Mouse (Mus musculus) neural tube, embryonic 10.5 days (tissue): Measurements from ENCODE around the gene Chd4.
A peak's percentile ranks its signal among the peaks of the same experiment; 100 is the strongest.

Experiments
- DNase-seq: peaks from one replicate; pipeline ENCODE4 v3.0.0-alpha.2; 2017; ENCODE audit warnings: low spot score; ENCODE audit errors: extremely low spot score

Gene Chd4

GRCm38 (mm10) chr6:125090341-125091085 is 5.3 kb upstream of the Chd4 start:
- DNase-seq, result no peak

- DNase-seq, result no peak
These were observed 3.4 kb upstream of the Chd4 start for GRCm38 (mm10) chr6:125092372-125092771.

DNA sequence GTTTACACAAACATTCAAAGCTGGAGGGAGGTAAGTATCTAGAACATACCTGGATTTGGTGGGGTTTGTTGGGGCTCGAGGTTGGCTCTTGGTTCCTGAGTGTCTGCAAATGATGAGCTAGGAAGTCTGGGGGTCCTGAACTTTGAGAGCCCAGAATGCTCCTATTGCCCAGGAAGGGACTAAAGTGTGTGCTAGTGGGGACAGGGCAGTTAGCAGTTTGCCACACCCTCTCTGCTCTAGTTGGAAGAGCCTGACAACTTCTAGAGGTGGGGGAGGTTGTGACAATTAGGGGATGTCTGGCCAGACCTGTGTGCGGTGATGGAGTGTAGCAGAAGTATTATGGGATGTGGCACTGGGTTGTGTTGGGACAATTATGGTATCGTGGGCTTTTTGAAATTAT is 938 bp upstream of the Chd4 start:
- DNase-seq, result no peak

DNA sequence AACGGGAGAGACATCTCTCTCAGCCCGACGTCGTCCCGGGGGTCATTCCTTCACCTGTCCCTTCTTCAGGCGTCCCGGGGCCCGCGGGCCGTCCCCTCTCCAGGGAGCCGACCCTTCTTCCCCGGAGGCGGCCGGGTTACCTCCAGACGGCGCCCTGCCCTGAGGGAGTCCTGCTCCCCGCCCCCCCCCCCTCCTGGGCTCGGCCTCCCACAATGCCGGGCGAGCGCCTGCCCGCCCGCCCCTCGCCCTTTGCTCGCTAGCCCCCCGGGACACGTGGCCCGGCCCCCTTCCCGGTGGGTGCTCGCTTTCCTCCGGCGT is 457 bp downstream of the Chd4 start:
- no peak for DNase-seq

- DNase-seq, result peak; percentile 72
These were observed 990 bp downstream of the Chd4 start for GRCm38 (mm10) chr6:125096597-125097345.

GRCm38 (mm10) chr6:125097346-125097689 is 1.5 kb downstream of the Chd4 start:
- DNase-seq, result no peak

- DNase-seq, result no peak
These were observed 2.2 kb downstream of the Chd4 start for GRCm38 (mm10) chr6:125097951-125098350.

GRCm38 (mm10) chr6:125098513-125098912 is 2.7 kb downstream of the Chd4 start:
- DNase-seq, result no peak

DNA sequence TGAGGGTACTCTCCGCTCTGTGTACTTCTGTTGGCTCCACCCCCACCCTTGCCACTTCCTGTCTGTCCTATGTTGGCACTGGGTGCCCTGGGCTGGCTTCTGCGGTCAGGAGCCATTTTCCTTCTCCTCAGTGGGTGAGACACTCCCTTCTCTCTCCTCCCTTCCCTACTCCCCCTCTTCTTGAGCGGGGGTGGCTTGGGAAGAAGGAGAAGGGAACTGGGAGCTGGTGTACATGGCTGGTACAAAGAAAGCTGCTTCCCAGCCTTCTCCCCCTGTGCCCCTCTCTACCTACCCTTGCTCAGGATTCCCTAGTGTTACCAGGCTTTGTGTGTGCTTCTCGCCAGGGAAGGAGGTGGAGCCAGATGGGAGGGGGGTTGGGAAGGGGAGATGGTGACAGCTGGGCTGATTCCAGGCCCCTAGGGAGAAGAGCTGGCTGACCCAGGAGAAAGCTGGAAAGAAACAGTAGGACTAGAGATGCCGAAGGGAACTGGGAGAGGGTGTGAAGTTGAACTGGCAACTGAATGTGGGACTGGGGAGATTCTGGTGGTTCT is 3.7 kb downstream of the Chd4 start:
- DNase-seq, result no peak

GRCm38 (mm10) chr6:125101444-125101843 is 5.7 kb downstream of the Chd4 start:
- no peak for DNase-seq

DNA sequence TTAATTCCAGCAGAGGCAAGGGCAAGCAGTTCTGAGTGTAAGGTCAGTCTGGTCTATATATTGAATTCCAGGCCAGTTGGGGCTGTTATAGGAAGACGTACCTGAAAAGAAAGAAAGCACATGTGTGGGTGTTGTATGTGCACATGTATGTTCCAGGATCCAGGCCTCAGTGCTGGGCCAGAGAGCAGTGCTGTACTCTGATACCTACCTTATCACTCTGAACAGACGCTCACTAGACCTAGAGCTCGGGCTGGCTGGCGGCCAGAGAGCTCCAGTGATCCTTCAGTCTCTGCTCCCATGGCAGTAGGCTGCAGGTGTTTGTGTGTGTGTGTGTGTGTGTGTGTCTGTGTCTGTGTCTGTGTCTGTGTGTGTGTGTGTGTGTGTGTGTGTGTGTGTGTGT is 8.4 kb downstream of the Chd4 start:
- no peak for DNase-seq

DNA sequence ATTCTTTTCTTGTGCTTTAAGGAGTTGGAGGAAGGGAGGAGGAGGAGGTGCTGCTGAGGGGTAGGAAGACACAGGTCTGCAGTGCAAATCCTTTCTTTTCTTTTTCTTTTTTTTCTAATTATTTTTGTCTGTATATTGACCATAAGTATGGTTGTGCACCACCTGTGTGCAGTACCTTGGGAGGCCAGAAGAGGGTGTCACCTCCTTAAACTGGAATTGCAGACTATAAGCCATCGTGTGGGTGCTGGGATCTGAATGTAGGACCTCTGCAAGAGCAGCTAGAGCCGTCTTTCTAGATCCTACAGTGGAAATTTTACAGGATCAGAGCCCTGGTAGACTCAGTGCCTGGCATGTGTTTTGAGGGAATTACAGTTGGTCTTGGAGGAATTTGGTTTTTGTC is 11.9 kb downstream of the Chd4 start:
- DNase-seq, result no peak

- DNase-seq, result no peak
These were observed 13.6 kb downstream of the Chd4 start for GRCm38 (mm10) chr6:125109371-125109770.

DNA sequence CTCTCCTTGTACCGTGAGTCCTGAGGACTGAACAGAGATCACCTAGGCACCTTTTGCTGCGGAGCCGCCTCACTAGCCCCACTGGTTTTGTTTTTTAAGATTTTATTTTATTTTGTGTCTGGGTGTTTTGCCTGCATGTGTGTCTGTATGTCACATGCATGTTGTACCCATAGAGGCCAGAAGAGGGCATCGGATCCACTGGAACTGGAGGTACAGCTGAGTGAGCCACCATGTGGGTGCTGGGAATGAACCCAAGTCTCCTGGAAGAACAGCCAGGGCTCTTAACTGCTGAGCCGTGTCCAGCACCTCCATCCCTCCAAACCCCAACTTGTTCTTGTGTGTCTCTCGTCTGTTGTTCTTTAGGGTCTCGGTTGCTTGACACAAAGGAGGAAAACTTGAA is 15.1 kb downstream of the Chd4 start:
- no peak for DNase-seq

DNA sequence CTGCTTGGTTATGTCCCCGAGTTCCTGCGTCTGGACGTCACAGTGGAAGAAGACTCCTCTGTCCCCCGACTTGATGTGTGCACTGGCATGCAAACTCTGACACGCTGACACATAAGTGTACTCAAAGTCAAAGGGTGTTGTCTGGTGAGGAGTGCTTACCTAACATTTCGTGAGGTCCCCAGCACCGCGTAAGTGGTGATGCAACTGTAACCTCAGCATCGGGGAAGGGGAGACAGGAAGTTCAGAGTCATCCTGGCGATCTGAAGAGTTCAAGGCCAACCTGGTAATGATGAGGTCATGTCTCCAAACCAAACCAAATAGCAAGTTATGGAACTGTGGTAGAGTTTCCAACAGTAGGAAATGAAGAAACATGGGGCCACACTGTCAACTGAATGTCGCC is 16.8 kb downstream of the Chd4 start:
- DNase-seq, result no peak

GRCm38 (mm10) chr6:125119387-125119786 is 23.6 kb downstream of the Chd4 start:
- DNase-seq, result no peak

DNA sequence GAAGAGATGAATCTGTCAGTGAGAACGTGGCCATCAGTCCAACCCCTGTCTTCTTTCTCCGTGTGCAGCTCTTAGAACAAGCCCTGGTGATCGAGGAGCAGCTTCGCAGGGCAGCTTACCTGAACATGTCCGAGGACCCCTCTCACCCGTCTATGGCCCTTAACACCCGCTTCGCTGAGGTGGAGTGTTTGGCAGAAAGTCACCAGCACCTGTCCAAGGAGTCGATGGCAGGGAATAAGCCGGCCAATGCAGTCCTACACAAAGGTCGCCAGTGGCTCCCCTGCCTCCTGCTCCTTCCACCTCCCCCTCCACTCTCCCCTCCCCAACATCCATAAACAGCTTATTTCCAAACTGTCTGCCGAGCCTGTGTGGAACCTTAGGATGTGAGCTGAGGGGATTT is 32.9 kb downstream of the Chd4 start:
- no peak for DNase-seq

DNA sequence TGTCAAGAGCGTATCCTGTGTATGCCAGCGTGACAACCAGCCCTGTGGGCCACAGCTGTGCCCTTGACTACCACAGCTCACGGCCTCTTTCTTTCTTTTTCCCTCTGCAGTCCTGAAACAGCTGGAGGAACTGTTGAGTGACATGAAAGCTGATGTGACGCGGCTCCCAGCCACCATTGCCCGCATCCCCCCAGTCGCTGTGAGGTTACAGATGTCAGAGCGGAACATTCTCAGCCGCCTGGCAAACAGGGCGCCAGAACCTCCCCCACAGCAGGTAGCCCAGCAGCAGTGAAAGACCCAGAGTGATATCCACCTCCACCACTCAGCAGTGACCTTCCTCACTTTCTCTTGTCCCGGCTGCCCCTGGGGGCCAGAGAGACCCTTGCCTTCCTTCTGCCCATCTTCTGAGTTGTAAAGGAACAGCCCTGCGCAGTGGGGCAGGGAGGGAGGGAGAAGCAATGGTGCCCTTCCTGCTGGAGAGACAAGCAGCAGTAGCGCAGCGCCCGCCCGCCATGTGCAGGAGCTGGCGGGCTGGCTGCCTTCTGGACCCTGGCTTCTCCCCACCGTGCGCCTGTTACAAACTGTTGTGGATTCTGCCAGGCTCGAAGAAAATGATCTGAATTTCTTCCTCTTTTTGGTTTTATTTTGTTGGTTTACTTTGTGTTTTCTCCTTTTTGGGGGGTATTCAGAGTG is 34.1 kb downstream of the Chd4 start:
- DNase-seq, result no peak

DNA sequence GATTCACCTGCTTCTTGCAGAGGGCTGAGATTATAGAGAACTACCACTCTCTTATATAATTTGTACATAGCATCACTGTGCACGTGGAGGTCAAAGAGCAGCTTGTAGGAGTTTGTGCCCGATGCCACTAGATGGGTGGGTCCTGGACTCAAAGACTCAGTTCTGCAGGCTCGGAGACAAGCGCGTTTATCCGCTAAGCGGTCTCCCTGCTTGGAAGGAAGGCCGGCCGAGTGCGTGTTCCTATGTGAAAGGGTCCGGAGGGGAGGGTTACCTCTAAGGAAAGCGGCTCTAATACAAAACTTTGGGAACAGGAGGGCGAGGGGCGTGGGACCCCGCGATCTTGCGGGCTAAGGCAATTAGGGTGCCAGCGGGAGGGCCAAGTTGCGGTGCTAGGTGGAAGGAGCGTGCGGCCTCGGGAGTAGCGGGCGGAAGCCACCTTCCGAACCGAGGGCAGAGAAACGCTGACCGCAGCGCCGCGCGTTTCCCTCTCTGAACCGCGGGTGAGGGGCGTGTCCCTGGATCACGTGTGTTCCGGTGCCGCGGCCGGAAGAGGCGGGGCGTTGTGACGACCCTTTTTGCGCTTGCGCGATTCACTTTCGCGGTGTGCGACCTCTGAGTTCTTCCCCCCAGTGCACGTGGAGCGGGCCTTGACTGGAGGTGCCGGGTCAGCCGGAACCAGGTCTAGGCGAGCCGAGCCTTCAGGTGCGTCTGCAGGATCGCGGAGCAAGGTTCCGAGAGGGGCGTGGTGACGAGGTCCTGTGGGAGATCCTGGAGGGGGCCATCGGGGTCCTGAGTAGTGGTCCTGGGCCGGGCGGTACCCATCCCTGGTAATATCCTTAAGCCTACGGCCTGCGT is 35.7 kb downstream of the Chd4 start, which contains the start of gene Nop2:
Gene Nop2, plus strand, starts transcription at position 608 of the 855 bp plus-strand sequence.
- peak; percentile 98 for DNase-seq

GRCm38 (mm10) chr6:125132470-125132869 is 36.7 kb downstream of the Chd4 start:
- DNase-seq, result no peak

- DNase-seq, result peak; percentile 50
These were observed 41.4 kb downstream of the Chd4 start for GRCm38 (mm10) chr6:125137002-125137671.
